Mouse (Mus musculus) gastrocnemius, postnatal 25 days (tissue): ENCODE data around the gene 4930556J24Rik. TPM values are rescaled to one million over a fixed set of nuclear protein-coding genes. Genes with fewer than 3 reads are reported as not detected.
"Not testable (repeated sequence)": the region's sequence is repeated elsewhere in the genome, so short reads cannot be mapped to it uniquely, and the experiment has no call there.

Experiments used
- DNase-seq: peaks from one replicate; pipeline ENCODE4 v3.0.0; 2022
- long read RNA-seq, 2 experiments: library from polyadenylated mRNA; stranded (forward); transcript quantifications; one replicate each; pipeline ENCODE4 v2.0.0; 2021
- total RNA-seq, 2 experiments: library from RNA; stranded (reverse); gene quantifications; 1 replicate in 1 of 2; 2 replicates in 1 of 2; pipeline ENCODE4 v1.2.3; 2021

The 4930556J24Rik gene
- total RNA-seq: not detected
- long read RNA-seq, experiment 1, partial matches to known transcripts: 0 of 2 reads
- long read RNA-seq, experiment 1, other reads (novel, unspliced or antisense): 2 of 2 reads
- long read RNA-seq, experiment 2, partial matches to known transcripts: 0 of 3 reads
- long read RNA-seq, experiment 2, other reads (novel, unspliced or antisense): 3 of 3 reads

GRCm38 (mm10) chr11:3976678-3977077 is at the start of gene 4930556J24Rik:
Gene 4930556J24Rik, minus strand, starts transcription at chr11:3976778.
- DNase-seq: no peak

- no peak for DNase-seq
Observed at GRCm38 (mm10) chr11:4023321-4023720, 46.7 kb upstream of the 4930556J24Rik start.

GRCm38 (mm10) chr11:4022111-4022510 is 45.5 kb upstream of the 4930556J24Rik start:
- not testable (repeated sequence) for DNase-seq

GRCm38 (mm10) chr11:4015796-4016195 is 39.2 kb upstream of the 4930556J24Rik start:
- DNase-seq: not testable (repeated sequence)

GRCm38 (mm10) chr11:4012616-4013015 is 36.0 kb upstream of the 4930556J24Rik start:
- DNase-seq: no peak

GRCm38 (mm10) chr11:4006462-4006861 is 29.9 kb upstream of the 4930556J24Rik start:
- no peak for DNase-seq

GRCm38 (mm10) chr11:4005220-4005805 is 28.7 kb upstream of the 4930556J24Rik start:
- DNase-seq: no peak

- no peak for DNase-seq
Observed at GRCm38 (mm10) chr11:4001603-4002002, 25.0 kb upstream of the 4930556J24Rik start.

GRCm38 (mm10) chr11:3999547-3999946 is 23.0 kb upstream of the 4930556J24Rik start:
- no peak for DNase-seq

- DNase-seq: no peak
Observed at GRCm38 (mm10) chr11:3997978-3998720, 21.6 kb upstream of the 4930556J24Rik start.

- DNase-seq: no peak
Observed at GRCm38 (mm10) chr11:3996840-3997239, 20.3 kb upstream of the 4930556J24Rik start.

- DNase-seq: no peak
Observed at GRCm38 (mm10) chr11:3995511-3995910, 18.9 kb upstream of the 4930556J24Rik start.

- no peak for DNase-seq
Observed at GRCm38 (mm10) chr11:3993914-3994313, 17.3 kb upstream of the 4930556J24Rik start.

GRCm38 (mm10) chr11:3993132-3993531 is 16.6 kb upstream of the 4930556J24Rik start:
- DNase-seq: no peak

- DNase-seq: no peak
Observed at GRCm38 (mm10) chr11:3989748-3990147, 13.2 kb upstream of the 4930556J24Rik start.

- no peak for DNase-seq
Observed at GRCm38 (mm10) chr11:3983863-3984745, 7.5 kb upstream of the 4930556J24Rik start.

GRCm38 (mm10) chr11:3983291-3983862 is 6.8 kb upstream of the 4930556J24Rik start, which contains the start of gene Gal3st1:
Gene Gal3st1, plus strand, starts transcription at chr11:3983636.
- DNase-seq: no peak

GRCm38 (mm10) chr11:3982275-3983209 is 6.0 kb upstream of the 4930556J24Rik start:
- no peak for DNase-seq

- no peak for DNase-seq
Observed at GRCm38 (mm10) chr11:3981536-3981935, 5.0 kb upstream of the 4930556J24Rik start.

GRCm38 (mm10) chr11:3978421-3978820 is 1.8 kb upstream of the 4930556J24Rik start:
- no peak for DNase-seq

- DNase-seq: no peak
Observed at GRCm38 (mm10) chr11:3974311-3974710, 2.3 kb downstream of the 4930556J24Rik start.
